Mouse (Mus musculus) layer of hippocampus, postnatal 14 days (tissue): ENCODE measurements around the gene Art4. TPM values are rescaled to one million over a fixed set of nuclear protein-coding genes. Genes with fewer than 3 reads are reported as not detected.

Experiments used
- DNase-seq, 2 experiments: peaks; one replicate each; pipeline ENCODE4 v3.0.0; 2021 to 2022; ENCODE audit warnings: low spot score in 2 of 2, mixed read lengths in 1 of 2
- microRNA-seq, 2 experiments: library from miRNA; unstranded; fragments of <30 nt; microRNA quantifications; one replicate each; pipeline ENCODE4 v1.2.0; 2021
- total RNA-seq, 2 experiments: library from RNA; stranded (reverse); gene quantifications; 2 replicates each; pipeline ENCODE4 v1.2.3; 2021

The Art4 gene
- total RNA-seq, 2 experiments from 2014 or later = not detected

DNA sequence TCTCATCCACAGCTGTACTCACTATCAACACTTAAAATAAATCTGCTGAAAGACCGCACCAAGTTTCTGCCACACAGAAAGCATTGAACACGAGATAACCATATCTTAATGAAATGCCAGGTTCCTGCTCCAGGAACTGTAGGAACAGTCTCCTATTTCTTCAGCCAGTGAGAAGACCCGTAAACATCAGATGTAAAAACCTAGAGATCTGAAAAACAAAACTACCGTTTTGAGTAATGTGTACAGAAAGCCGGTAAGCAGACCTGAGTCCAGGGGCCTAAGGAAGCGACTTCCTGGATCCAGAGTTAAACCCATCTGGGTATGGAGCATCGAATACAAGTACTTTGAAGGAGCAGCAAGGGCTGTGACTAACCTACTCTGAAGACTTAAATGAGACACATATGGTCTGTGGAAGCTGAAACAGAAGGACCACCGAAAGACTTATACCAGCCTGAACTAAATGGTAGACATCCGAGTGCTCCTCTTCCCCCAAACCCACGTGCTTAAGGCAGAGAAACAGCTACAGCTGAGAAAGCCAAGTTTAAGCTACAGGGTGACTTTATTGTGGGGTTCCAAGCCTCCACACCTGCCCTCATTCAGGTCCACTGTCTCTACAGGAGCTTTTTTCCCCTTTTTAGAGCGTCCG is 54.3 kb downstream of the Art4 start:
- no peak for DNase-seq

DNA sequence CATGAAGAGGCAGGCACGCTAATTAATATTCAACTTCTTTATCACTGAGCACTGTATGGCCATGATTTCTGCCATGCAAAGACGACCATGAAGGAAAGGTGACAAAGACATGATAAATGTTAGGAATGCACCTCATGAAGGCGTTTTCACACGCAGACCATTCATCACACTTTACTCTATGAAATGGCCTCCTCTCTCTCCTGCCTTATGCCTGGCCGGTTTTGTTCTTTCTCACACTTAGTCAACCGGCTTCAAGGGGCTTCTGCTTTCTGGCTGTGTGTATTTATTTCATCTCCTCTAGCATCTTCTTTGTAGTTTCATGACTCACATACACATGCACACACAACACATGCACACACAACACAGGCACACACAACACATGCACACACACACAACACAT is 56.3 kb downstream of the Art4 start:
- no peak for DNase-seq

DNA sequence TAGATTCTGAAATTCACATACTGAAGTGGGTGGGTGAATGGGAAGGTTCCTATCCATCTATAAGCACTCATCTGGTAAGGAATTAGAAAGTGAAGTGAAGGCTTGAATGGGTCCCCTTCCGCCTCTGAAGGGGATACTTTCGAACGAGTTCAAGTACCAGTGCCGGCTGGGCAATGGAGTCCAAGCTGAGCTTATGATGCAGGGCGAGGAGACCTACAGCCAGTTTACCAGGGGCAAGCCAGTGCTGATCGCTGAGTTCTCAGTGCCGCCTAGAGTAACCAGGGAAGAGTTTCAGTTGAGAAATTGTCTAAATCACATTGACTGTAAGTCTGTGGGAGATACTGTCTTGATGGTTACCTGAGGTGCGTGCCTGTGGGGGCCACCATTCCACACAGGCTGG is 56.8 kb downstream of the Art4 start:
- no peak for DNase-seq

Small RNA genes lying within 50 kb of the gene (microRNA-seq; reads per million reads assigned to microRNA genes)
- 0 reads per million in 2 experiments for gene Gm44364

Other genes with a start within 250 kb of the Art4 start
- gene Plbd1, start 195.8 kb downstream of the Art4 start, total RNA-seq = under 1 TPM in 1 of 2 experiments, not detected in 1; 0.58 TPM
- under 1 TPM; 0.46 to 0.52 TPM for gene Gucy2c, start 76.0 kb downstream of the Art4 start, total RNA-seq
- 10 to 100 TPM; 10.9 to 12.0 TPM for gene Hist4h4, start 53.3 kb downstream of the Art4 start, total RNA-seq
- gene H2afj, start 49.5 kb downstream of the Art4 start, total RNA-seq = 10 to 100 TPM; 72.0 to 72.6 TPM
- gene BC049715, start 30.1 kb downstream of the Art4 start, total RNA-seq = 1 to 10 TPM; 2.2 to 4.6 TPM
- 100 to 1,000 TPM; 123 to 133 TPM for gene Wbp11, start 29.5 kb downstream of the Art4 start, total RNA-seq
- gene Smco3, start 22.3 kb downstream of the Art4 start, total RNA-seq = 1 to 10 TPM; 4.0 to 4.8 TPM
- 10 to 100 TPM; 23.2 to 39.5 TPM for gene Mgp, start 18.1 kb upstream of the Art4 start, total RNA-seq
- gene Erp27, start 64.4 kb upstream of the Art4 start, total RNA-seq = 1 to 10 TPM in 1 of 2 experiments, under 1 TPM in 1; 0.69 to 1.1 TPM
- 1 to 10 TPM; 1.2 to 1.8 TPM for gene Pde6h, start 66.1 kb upstream of the Art4 start, total RNA-seq
- gene Arhgdib, start 84.2 kb upstream of the Art4 start, total RNA-seq = 10 to 100 TPM; 12.4 to 12.6 TPM